ENCODE assay signal across 10 mouse cellular contexts in genomic region chr9:62374276-62374675, GRCm38 (mm10). TPM values are rescaled to one million over a fixed set of nuclear protein-coding genes. Genes with fewer than 3 reads are reported as not detected.
A peak's percentile ranks its signal among the peaks of the same experiment; 100 is the strongest.
DNase-seq lines count a peak whose midpoint lies in the region; ATAC-seq and TF ChIP-seq lines count a peak whose summit lies in the region.
"Had no signal": no experiment of that assay in that cellular context is flagged by ENCODE, and none has a peak within 500 bp of the region (broad histone marks: within the 10 kb centered on the region; RNA-seq: fewer than 3 reads in every experiment).

No protein-coding gene starts in this region.

- TF ChIP-seq EP300 in heart, adult 2 months (IDR thresholded peaks at IDR 0.05; ENCODE audit: insufficient read depth, low read depth, low read length) = no peak

- no peak overlapping the region for H3K4me2 ChIP-seq in midbrain, embryonic 11.5 days
- H3K4me2 ChIP-seq in midbrain, embryonic 14.5 days (ENCODE audit: low read length) = no peak overlapping the region
- no peak overlapping the region for H3K4me2 ChIP-seq in lung, embryonic 16.5 days (ENCODE audit: low read depth, low read length)
- H3K4me2 ChIP-seq: neural tube, embryonic 12.5 days had no signal

- no peak overlapping the region for H3K4me3 ChIP-seq in heart, adult 2 months
- no peak overlapping the region for H3K4me3 ChIP-seq in midbrain, embryonic 11.5 days (ENCODE audit: low read depth, low read length)
- no peak overlapping the region for H3K4me3 ChIP-seq in midbrain, embryonic 14.5 days (replicated peaks; ENCODE audit: low read depth, low read length)
- no peak overlapping the region for H3K4me3 ChIP-seq in lung, embryonic 16.5 days (ENCODE audit: low read length)
- H3K4me3 ChIP-seq: neural tube, embryonic 12.5 days had no signal

- no peak for TF ChIP-seq POLR2A in heart, adult 2 months (IDR thresholded peaks at IDR 0.05; ENCODE audit: insufficient read depth, low read depth, low read length)

- peaks cover 26% of the 10 kb centered on the region for H3K4me1 ChIP-seq in heart, adult 2 months (ENCODE audit: control insufficient read depth, insufficient read depth, low read length)
- H3K4me1 ChIP-seq in midbrain, embryonic 11.5 days (ENCODE audit: control insufficient read depth, insufficient read depth, low read length) = peaks cover 9% of the 10 kb centered on the region
- 0 out of 2 replicates have a peak, but pooled peaks cover 5% of the 10 kb centered on the region for H3K4me1 ChIP-seq in midbrain, embryonic 14.5 days (ENCODE audit: control insufficient read depth, insufficient read depth, low read length)
- peaks cover 57% of the 10 kb centered on the region for H3K4me1 ChIP-seq in lung, embryonic 16.5 days (replicated peaks; ENCODE audit: control insufficient read depth, insufficient read depth, low read length)

- peaks cover 7% of the 10 kb centered on the region for H3K36me3 ChIP-seq in heart, adult 2 months (ENCODE audit: control insufficient read depth, insufficient read depth, low read length)
- H3K36me3 ChIP-seq in midbrain, embryonic 11.5 days (ENCODE audit: control insufficient read depth, insufficient read depth, low read length) = peaks cover 28% of the 10 kb centered on the region
- H3K36me3 ChIP-seq in midbrain, embryonic 14.5 days (ENCODE audit: control insufficient read depth, insufficient read depth, low read length) = peaks cover 55% of the 10 kb centered on the region
- H3K36me3 ChIP-seq in lung, embryonic 16.5 days (ENCODE audit: control insufficient read depth, insufficient read depth, low read length) = peaks cover 25% of the 10 kb centered on the region

- H3K9me3 ChIP-seq in midbrain, embryonic 11.5 days (ENCODE audit: control insufficient read depth, low read length) = no peaks in the 10 kb centered on the region
- H3K9me3 ChIP-seq in midbrain, embryonic 14.5 days (ENCODE audit: control insufficient read depth, low read length) = no peaks in the 10 kb centered on the region
- no peaks in the 10 kb centered on the region for H3K9me3 ChIP-seq in lung, embryonic 16.5 days (ENCODE audit: control insufficient read depth, low read length)
- H3K9me3 ChIP-seq: neural tube, embryonic 12.5 days had no signal

- H3K79me2 ChIP-seq in heart, adult 2 months (replicated peaks; ENCODE audit: control insufficient read depth, insufficient read depth, low read length) = peaks cover 3% of the 10 kb centered on the region

- DNase-seq in heart, adult 2 months = no peak
- no peak for DNase-seq in heart, postnatal 14 days
- no peak for DNase-seq in midbrain, embryonic 11.5 days (ENCODE audit: low spot score, missing footprints)
- DNase-seq in midbrain, embryonic 14.5 days = no peak
- DNase-seq in ovary, postnatal 14 days (ENCODE audit: low spot score) = no peak
- DNase-seq in urinary bladder, postnatal 10 days (ENCODE audit: low spot score) = no peak
- no peak for DNase-seq in MN1 (ENCODE audit: low spot score)
- DNase-seq: adrenal gland, adult 8-10 months had no signal

- H3K27ac ChIP-seq in heart, adult 2 months = peak overlapping the region; percentile 43
- no peak overlapping the region for H3K27ac ChIP-seq in midbrain, embryonic 11.5 days (ENCODE audit: low read depth, low read length)
- H3K27ac ChIP-seq in midbrain, embryonic 14.5 days (replicated peaks; ENCODE audit: low read depth, low read length) = no peak overlapping the region
- peak overlapping the region; percentile 82 for H3K27ac ChIP-seq in lung, embryonic 16.5 days (ENCODE audit: low read length)
- H3K27ac ChIP-seq: neural tube, embryonic 12.5 days had no signal

- no peaks in the 10 kb centered on the region for H3K27me3 ChIP-seq in heart, adult 2 months (ENCODE audit: control insufficient read depth, insufficient read depth, low read length)
- no peaks in the 10 kb centered on the region for H3K27me3 ChIP-seq in midbrain, embryonic 11.5 days (ENCODE audit: control insufficient read depth, insufficient read depth, low read length)
- H3K27me3 ChIP-seq in midbrain, embryonic 14.5 days (ENCODE audit: control insufficient read depth, insufficient read depth, low read length) = no peaks in the 10 kb centered on the region
- no peaks in the 10 kb centered on the region for H3K27me3 ChIP-seq in lung, embryonic 16.5 days (ENCODE audit: control insufficient read depth, insufficient read depth, low read depth, low read length)
- H3K27me3 ChIP-seq: neural tube, embryonic 12.5 days had no signal

- no peak for TF ChIP-seq CTCF in heart, adult 2 months (IDR thresholded peaks at IDR 0.05)

- intact Hi-C loops in heart, adult 2 months (cut with DNase I) = no loop called here
- intact Hi-C loops in heart, postnatal 14 days (cut with DNase I) = no loop called here

- H3K9ac ChIP-seq in heart, adult 2 months (ENCODE audit: low read depth, low read length) = no peak overlapping the region
- no peak overlapping the region for H3K9ac ChIP-seq in midbrain, embryonic 11.5 days (ENCODE audit: low read length)
- no peak overlapping the region for H3K9ac ChIP-seq in midbrain, embryonic 14.5 days (replicated peaks; ENCODE audit: low read length)
- H3K9ac ChIP-seq in lung, embryonic 16.5 days (ENCODE audit: low read length) = peak overlapping the region; percentile 5; the same call in 1 of the 2 replicates
- H3K9ac ChIP-seq: neural tube, embryonic 12.5 days had no signal

- 54% methylated on average over 3 of the region's 3 CpGs for WGBS in heart, adult 2 months
- WGBS in midbrain, embryonic 11.5 days = 82% methylated on average over 3 of the region's 3 CpGs
- WGBS in midbrain, embryonic 14.5 days = 81% methylated on average over 3 of the region's 3 CpGs
- 47% methylated on average over 3 of the region's 3 CpGs for WGBS in lung, embryonic 16.5 days

- 0 out of 2 replicates have a peak, but pooled peaks have one; percentile 46 for ATAC-seq in midbrain, embryonic 11.5 days (ENCODE audit: low FRiP score)
- no peak for ATAC-seq in midbrain, embryonic 14.5 days (ENCODE audit: low FRiP score, low TSS enrichment)
- peak; percentile 60 for ATAC-seq in lung, embryonic 16.5 days (ENCODE audit: low read depth)

RNA-seq across cellular contexts. Expression of gene Anp32a, which starts 33.2 kb away (rescaled TPM):
- total RNA-seq in heart, adult 2 months (2021) = 100 to 1,000 TPM; 189 to 204 TPM
- polyA plus RNA-seq in heart, adult 2 months (2012; rRNA removed) = 28.8 and 68.2 TPM in 2 replicates
- total RNA-seq in heart, postnatal 14 days (2021) = 100 to 1,000 TPM; 184 to 205 TPM
- polyA plus RNA-seq in midbrain, embryonic 11.5 days (2014; fragmentation: Nextera tagmentation; extraction: Ambion mirVana) = 194 and 220 TPM in 2 replicates
- polyA plus RNA-seq in midbrain, embryonic 14.5 days (2014; fragmentation: Nextera tagmentation; extraction: Ambion mirVana) = 81.0 and 82.1 TPM in 2 replicates
- 195 and 205 TPM in 2 replicates for polyA plus RNA-seq in lung, embryonic 16.5 days (2015; fragmentation: Nextera tagmentation; extraction: Ambion mirVana)

Comparison
In these comparisons a context has a peak if more than half of its experiments do, and no peak if none do; other contexts are left out.
1. H3K27ac ChIP-seq: peak in heart, adult 2 months (single experiment) and lung, embryonic 16.5 days (single experiment); none in midbrain, embryonic 11.5 days (single experiment) and midbrain, embryonic 14.5 days (single experiment).